Mouse (Mus musculus) CD8-positive naive resting alpha-beta T cell, adult 2 months (primary cell): ENCODE results near the gene Specc1.
"Not testable (repeated sequence)": the region's sequence is repeated elsewhere in the genome, so short reads cannot be mapped to it uniquely, and the experiment has no call there.

Experiments used
- DNase-seq, 2 experiments: peaks; one replicate each; pipeline ENCODE4 v3.0.0; 2022; ENCODE audit warnings: low read depth in 2 of 2, low spot score in 2 of 2

Gene Specc1

GRCm38 (mm10) chr11:61956572-61957295 is at the start of gene Specc1:
Gene Specc1, plus strand, starts transcription at chr11:61956763.
- peak; percentile 80 to 89 for DNase-seq

GRCm38 (mm10) chr11:61908315-61908714 is 48.2 kb upstream of the Specc1 start:
- DNase-seq = no peak

- no peak for DNase-seq
Measured at GRCm38 (mm10) chr11:61919702-61920101, 36.9 kb upstream of the Specc1 start.

GRCm38 (mm10) chr11:61923309-61923708 is 33.3 kb upstream of the Specc1 start:
- DNase-seq = no peak

- no peak for DNase-seq
Measured at GRCm38 (mm10) chr11:61929323-61930097, 27.1 kb upstream of the Specc1 start.

GRCm38 (mm10) chr11:61930098-61930517 is 26.5 kb upstream of the Specc1 start, which contains the start of gene Akap10:
Gene Akap10, minus strand, starts transcription at chr11:61930252.
- DNase-seq = peak; percentile 90 to 91

GRCm38 (mm10) chr11:61930640-61931586 is 25.6 kb upstream of the Specc1 start:
- DNase-seq = peak in 1 of 2 experiments; percentile 5

GRCm38 (mm10) chr11:61937761-61938160 is 18.8 kb upstream of the Specc1 start:
- DNase-seq = no peak

- no peak for DNase-seq
Measured at GRCm38 (mm10) chr11:61942903-61943302, 13.7 kb upstream of the Specc1 start.

- no peak for DNase-seq
Measured at GRCm38 (mm10) chr11:61944417-61944816, 12.1 kb upstream of the Specc1 start.

GRCm38 (mm10) chr11:61946608-61947007 is 10.0 kb upstream of the Specc1 start:
- no peak for DNase-seq

- peak; percentile 21 to 27 for DNase-seq
Measured at GRCm38 (mm10) chr11:61949315-61949714, 7.2 kb upstream of the Specc1 start.

- DNase-seq = peak; percentile 77 to 81
Measured at GRCm38 (mm10) chr11:61950632-61951031, 5.9 kb upstream of the Specc1 start.

GRCm38 (mm10) chr11:61955136-61955535 is 1.4 kb upstream of the Specc1 start:
- no peak for DNase-seq

- DNase-seq = no peak
Measured at GRCm38 (mm10) chr11:61955951-61956350, 612 bp upstream of the Specc1 start.

GRCm38 (mm10) chr11:61957296-61957813 is 792 bp downstream of the Specc1 start:
- DNase-seq = no peak

- DNase-seq = not testable (repeated sequence)
Measured at GRCm38 (mm10) chr11:61958706-61959105, 2.1 kb downstream of the Specc1 start.

GRCm38 (mm10) chr11:61960096-61960495 is 3.5 kb downstream of the Specc1 start:
- DNase-seq = no peak

- no peak for DNase-seq
Measured at GRCm38 (mm10) chr11:61962684-61963083, 6.1 kb downstream of the Specc1 start.

GRCm38 (mm10) chr11:61963193-61963592 is 6.6 kb downstream of the Specc1 start:
- DNase-seq = no peak

GRCm38 (mm10) chr11:61964611-61965010 is 8.0 kb downstream of the Specc1 start:
- DNase-seq = no peak
